Mouse (Mus musculus) left cerebral cortex, adult 11 months (tissue): Measurements from ENCODE around the gene Fubp1.

ENCODE experiments used
- DNase-seq: peaks from one replicate; pipeline ENCODE4 v3.0.0; 2022; ENCODE audit warnings: low spot score

Fubp1 gene

GRCm38 (mm10) chr3:152209967-152210634 is at the start of gene Fubp1, which contains the start of gene Dnajb4:
Gene Fubp1 (plus strand): TSS chr3:152210422.
Gene Dnajb4 (minus strand): TSS chr3:152210302.
- peak; percentile 98 for DNase-seq

GRCm38 (mm10) chr3:152160607-152161006 is 49.6 kb upstream of the Fubp1 start:
- no peak for DNase-seq

DNA sequence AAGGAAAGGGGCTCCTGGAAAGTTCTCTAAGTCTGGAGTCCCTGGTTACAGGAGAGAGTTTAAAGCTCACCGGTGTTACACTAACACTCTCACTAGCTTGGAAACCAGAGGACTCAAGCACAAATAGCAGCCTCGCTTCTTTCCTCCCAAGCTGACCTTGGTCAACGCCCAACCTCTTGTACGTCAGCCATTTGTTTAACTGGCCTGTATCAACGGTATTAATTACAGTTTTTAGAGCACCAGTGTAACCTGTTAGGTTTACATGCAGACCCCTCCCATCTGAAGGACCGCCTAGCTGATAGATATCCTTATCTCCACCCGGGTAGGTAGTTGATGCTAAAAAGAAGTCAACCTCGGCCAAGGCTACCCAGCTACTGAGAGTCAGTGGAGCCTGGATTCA is 46.9 kb upstream of the Fubp1 start:
- DNase-seq = no peak

DNA sequence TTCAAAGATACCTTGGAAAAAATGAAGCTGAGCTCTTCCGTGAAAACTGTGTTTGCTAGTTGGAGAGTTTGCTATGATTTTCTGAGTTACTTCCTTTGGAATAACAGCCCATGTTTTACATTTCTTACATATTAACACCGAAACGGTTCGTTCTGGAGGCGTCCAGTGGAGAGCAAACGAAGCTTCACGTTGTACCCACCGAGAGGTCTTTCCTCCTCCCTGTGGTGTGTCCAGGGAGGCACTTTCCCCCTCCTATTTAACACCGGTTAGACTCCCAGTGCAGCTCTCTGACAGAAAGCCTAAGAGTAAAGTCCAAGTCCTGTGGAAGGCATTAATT is 45.2 kb upstream of the Fubp1 start:
- no peak for DNase-seq

DNA sequence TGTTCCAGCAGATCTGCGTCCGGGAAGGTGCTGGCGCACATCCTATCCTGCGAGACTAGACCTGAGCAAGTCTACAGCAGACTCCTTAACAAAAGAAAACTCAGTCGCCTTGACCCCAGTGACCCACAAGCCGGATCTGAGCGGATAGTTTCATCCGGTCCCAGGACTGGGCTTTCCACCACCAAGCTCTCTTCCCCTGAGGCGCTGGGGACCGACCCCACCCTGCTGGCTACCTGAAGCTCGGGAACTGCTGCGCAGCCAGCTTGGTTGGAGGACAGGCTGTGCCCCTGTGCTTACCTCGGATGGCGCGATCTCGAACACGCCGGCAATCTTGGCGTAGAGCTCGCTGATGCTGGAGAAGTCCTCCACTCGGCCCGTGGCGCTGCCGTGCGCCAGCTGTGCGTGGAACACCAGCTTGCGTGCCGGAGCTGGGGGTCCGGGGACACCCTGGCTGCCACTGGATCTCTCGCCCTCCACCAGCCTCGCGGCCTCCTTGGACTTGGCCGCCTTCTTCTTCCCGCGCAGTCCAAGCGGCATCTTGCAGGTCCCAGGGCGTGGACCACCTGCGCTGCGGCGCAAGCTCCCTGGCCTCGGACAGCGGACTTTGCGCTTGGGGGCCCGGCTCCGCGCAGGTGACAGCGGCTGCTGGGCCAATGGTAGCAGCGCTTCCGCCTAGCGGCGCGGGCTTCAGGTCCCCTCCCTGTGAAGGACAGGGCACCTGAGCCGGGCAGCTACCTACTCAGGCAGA is 44.7 kb upstream of the Fubp1 start:
- no peak for DNase-seq

DNA sequence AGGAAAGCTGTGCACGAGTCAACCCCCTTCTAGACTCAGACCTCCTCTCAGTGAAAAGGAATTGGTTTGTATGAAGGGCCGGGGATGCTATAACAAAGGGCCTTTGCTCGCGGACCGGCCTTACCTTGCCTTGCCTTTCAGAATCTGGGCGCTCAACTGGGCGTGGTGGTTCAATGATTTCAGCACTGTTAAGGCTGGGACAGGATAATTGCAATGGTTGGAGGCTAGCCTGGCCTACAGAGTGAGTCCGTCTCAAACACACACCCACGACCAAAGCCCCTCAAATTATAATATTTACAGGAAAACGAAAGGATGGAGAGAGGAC is 44.2 kb upstream of the Fubp1 start, which contains the start of gene Gipc2:
TSS of gene Gipc2 (minus strand) at position 132 of the 325 bp plus-strand sequence.
- DNase-seq = no peak

- DNase-seq = no peak
Measured at GRCm38 (mm10) chr3:152166699-152167451, 43.3 kb upstream of the Fubp1 start.

DNA sequence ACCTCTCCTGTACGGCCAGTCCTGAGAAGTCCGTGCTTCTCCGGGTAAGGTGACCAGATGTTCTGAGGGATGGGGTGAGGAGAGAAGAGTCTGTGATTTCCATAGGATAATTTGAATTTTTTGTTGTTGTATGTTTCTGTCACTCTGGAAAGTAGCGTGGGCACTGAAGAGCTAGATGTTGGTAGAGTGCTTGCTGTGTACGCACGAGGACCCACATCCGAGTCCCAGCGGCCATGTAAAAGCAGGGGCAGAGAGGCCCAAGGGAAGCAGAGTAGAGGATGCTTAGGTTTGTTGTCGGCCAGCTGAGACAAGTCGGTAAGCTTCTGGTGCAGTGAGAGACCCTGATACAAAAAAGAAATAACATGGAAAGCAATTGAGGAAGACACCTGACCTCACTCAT is 42.2 kb upstream of the Fubp1 start:
- no peak for DNase-seq

DNA sequence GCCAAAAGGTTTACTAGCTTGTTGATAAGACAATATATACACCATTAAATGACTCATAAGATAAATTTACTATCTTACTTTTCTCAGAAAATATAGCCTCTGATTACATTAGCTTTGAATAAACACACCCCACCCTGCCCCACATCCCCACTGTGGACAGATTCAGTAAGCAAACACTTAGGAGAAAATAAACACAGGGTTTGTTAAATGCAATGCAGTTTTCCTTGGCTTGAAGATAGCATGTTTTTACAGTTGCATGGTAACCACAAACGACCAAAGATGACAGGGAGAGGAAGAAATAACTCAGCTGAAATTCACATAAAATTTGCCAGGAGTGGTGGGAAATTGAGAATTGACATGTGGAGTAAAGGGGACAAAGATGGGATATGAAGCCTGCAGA is 39.8 kb upstream of the Fubp1 start:
- no peak for DNase-seq

DNA sequence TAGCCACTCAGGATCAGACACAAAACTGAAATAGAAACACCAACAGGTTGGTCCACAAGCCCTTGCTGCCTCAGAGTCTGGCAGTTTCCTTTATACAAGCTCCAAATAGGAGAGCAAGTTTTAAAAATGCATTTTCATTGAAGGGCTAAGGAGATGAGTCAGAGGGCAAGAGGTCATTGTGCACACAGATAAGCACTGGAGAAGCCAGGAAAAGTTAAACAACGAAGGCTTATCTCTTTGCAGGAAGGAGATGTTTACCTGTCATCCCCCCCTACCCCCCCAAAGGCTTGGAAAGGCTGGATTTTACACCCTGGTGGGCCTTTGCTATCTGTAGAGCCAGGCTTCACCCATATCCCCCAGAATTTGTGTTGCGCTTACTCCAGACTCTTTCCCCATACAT is 39.0 kb upstream of the Fubp1 start:
- DNase-seq = no peak

GRCm38 (mm10) chr3:152171862-152172261 is 38.4 kb upstream of the Fubp1 start:
- DNase-seq = no peak

GRCm38 (mm10) chr3:152172322-152172935 is 37.8 kb upstream of the Fubp1 start:
- DNase-seq = no peak

DNA sequence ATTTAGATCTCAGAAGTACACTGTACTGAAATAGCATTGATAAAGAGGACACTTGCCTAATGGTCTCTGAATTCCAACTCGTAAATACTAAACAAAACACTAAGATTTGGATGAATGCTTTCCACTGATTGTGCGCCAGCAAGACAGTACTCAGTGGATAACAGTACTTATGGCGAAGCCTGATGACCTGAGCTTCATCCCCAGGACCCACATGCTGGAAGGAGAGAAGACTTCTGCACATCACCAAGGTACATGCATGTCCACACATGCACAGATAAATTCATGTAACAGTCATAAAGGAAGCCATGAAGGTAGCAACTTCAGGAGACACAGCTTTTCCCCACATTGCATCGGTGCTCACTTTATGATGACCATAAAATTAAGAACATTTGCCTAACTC is 31.4 kb upstream of the Fubp1 start:
- no peak for DNase-seq

- no peak for DNase-seq
Measured at GRCm38 (mm10) chr3:152179285-152179684, 30.9 kb upstream of the Fubp1 start.

- DNase-seq = no peak
Measured at GRCm38 (mm10) chr3:152180624-152181023, 29.6 kb upstream of the Fubp1 start.

- DNase-seq = no peak
Measured at GRCm38 (mm10) chr3:152183522-152183921, 26.7 kb upstream of the Fubp1 start.

GRCm38 (mm10) chr3:152186106-152186505 is 24.1 kb upstream of the Fubp1 start:
- DNase-seq = no peak

- no peak for DNase-seq
Measured at GRCm38 (mm10) chr3:152189306-152189705, 20.9 kb upstream of the Fubp1 start.

DNA sequence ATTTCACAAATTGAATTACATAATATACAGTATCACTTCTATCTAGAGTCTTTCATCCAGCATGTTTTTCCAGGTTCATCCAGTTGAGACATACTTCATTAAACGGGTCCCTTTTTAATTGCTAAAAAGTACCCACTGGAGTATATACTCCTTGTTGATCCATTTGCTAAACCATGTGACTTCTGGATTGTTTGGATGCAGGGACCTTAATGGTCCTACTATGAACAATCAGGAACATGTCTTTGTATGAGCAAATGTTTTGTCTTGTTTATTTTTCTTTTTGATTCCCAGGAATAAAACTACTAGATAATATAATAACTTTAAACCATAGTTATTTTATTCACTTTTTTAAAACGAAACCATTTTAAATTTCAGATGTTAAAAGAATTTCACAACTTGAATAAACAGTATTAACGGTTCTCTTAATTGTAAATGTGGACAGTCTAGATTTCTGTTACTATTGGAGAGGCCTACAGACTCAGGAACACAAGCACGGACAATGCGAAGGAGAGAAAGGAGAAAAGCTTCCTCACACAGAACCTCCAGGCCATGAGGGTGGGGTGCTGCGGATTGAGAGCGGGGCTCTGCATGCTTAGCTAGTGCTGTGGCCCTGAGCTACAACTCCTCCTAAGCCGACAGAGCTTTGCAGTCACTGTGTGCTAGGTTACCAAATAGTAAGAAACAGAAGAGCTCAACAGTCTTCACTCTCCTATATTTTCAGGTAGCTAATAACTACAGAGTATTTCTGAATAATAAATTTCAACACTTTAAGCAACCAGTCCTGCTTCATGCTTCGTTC is 19.3 kb upstream of the Fubp1 start:
- DNase-seq = no peak

GRCm38 (mm10) chr3:152191791-152192237 is 18.4 kb upstream of the Fubp1 start:
- DNase-seq = no peak

- no peak for DNase-seq
Measured at GRCm38 (mm10) chr3:152192238-152192931, 17.8 kb upstream of the Fubp1 start.
